Mouse (Mus musculus): Measurements from ENCODE around the gene Pip4k2a. TPM values are rescaled to one million over a fixed set of nuclear protein-coding genes. Genes with fewer than 3 reads are reported as not detected.

Pip4k2a gene
- polyA plus RNA-seq, 1 experiment from 2014 or later: 9.9 TPM

GRCm38 (mm10) chr2:18999395-18999794, 1.5 kb upstream of the Pip4k2a start:
- Histone ChIP-seq H3K4me2 (no peak overlapping the region), H3K27ac (replicated peaks) (no peak overlapping the region)
- 90% methylated on average over 2 of the region's 2 CpGs for WGBS

GRCm38 (mm10) chr2:18997387-18997971, 447 bp downstream of the Pip4k2a start:
- Histone ChIP-seq H3K27me3 (replicated peaks) (no peaks in the 10 kb centered on the region), H3K9me3 (replicated peaks) (no peaks in the 10 kb centered on the region), H3K4me1 (peaks cover 14% of the 10 kb centered on the region), H3K4me3 (replicated peaks) (peak overlapping the region; percentile 83), H3K36me3 (no peaks in the 10 kb centered on the region), H3K4me2 (peak overlapping the region; percentile 94), H3K27ac (replicated peaks) (peak overlapping the region; percentile 85), H3K9ac (replicated peaks) (peak overlapping the region; percentile 68)
- ATAC-seq (ENCODE audit: low FRiP score): peak; percentile 79
- WGBS: 0% methylated on average over 46 of the region's 46 CpGs

More at GRCm38 (mm10) chr2:18999395-18999794, 1.5 kb upstream of the Pip4k2a start:
- no peak overlapping the region for H3K9ac ChIP-seq (replicated peaks)
- no peak overlapping the region for H3K4me3 ChIP-seq (replicated peaks)
- H3K4me1 ChIP-seq: peaks cover 14% of the 10 kb centered on the region
- H3K36me3 ChIP-seq: no peaks in the 10 kb centered on the region
- H3K27me3 ChIP-seq (replicated peaks): no peaks in the 10 kb centered on the region
- ATAC-seq (ENCODE audit: low FRiP score): no peak
- no peaks in the 10 kb centered on the region for H3K9me3 ChIP-seq (replicated peaks)

DNA sequence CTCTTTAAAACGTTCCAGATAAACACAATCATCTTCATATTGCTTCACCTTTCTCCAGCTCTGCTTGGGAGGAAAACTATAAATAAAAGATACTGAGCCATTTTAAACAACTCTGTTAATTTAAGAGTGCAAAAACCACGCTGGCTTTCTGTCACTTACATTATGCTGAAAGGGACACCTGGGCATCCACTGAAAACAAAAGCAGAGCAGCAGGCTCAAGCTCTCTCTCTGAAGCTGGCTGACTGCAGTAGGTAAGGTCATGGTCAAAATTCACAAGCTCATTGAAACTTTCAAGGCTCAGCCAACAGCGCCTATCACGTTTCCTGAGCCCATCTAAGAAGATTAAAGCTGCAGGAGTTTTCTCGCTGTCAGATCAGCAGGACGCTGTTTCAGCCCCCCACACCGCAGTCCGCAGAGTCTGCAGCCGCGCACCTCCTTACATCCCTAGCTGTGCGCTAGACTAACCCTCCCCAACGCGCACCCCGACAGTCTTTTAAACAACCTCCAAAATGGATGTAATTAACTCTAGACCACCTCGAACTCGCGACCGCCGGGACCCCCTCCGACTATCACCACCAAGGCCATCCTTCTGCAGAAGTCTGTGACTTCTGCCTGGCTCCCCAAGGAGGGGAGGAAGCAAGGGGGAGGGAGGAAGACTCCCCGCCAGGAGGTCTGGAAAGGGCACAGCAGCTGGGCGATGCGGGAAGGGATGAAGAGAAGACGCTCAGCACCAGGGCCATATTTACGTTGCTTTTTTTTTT, 1.3 kb downstream of the Pip4k2a start:
- Histone ChIP-seq H3K27ac (replicated peaks) (peak overlapping the region; percentile 85; the same call in 1 of the 2 replicates), H3K36me3 (no peaks in the 10 kb centered on the region)
- WGBS: under 1% methylated on average over 25 of the region's 25 CpGs

DNA sequence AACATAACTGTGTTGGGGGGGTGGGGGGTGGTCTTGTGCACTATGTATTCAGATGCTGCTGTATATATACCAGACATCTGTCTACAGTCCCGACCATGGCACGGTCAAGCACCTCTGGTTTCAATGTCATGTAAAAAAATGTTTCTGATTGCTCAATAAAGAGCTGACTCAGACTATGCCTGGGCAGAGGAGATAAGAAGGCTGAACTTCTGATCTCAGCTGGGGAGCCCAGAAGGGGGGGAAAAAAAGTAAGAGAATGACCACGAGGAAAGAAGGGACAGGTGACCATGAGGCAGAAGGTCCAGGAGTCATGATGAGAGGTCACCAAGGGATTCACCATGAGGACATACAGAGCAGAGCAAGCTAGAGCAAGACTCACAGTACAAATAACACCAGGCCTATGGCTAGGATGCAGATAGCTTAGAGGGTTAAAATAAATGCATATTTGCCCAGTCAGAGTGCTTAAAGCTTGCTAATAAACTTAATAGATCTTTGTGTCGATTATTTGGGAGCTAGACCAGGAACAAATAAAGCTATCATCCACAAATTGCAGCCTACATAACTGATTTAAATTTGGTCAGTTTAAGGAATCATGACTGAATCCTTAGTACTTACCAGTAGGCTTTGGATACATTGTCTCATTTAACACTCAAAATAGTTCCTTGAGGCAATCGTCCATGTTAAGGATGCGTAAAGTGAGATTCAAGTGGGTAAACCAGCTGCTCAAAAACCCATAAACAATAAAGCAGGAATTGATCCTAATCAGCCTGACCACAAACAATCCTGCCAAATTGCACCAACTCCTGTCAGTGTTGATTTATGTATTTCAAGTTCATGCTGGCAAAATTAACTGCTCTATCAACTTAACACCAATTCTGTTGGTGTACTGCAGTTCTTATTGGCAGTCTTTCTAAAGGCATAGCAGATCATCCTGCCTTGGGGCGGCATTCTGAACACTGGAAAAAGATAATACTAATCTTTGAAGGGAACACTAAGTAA, 5.1 kb downstream of the Pip4k2a start:
- ATAC-seq (ENCODE audit: low FRiP score): no peak
- Histone ChIP-seq H3K9ac (replicated peaks) (no peak overlapping the region), H3K4me3 (replicated peaks) (no peak overlapping the region), H3K27me3 (replicated peaks) (no peaks in the 10 kb centered on the region), H3K4me2 (no peak overlapping the region), H3K27ac (replicated peaks) (no peak overlapping the region), H3K4me1 (peaks cover 14% of the 10 kb centered on the region), H3K9me3 (replicated peaks) (no peaks in the 10 kb centered on the region), H3K36me3 (no peaks in the 10 kb centered on the region)
- 66% methylated on average over 7 of the region's 7 CpGs for WGBS

More for the DNA sequence above, 1.3 kb downstream of the Pip4k2a start:
- Histone ChIP-seq H3K9me3 (replicated peaks) (no peaks in the 10 kb centered on the region), H3K4me2 (peak overlapping the region; percentile 94), H3K4me1 (peaks cover 14% of the 10 kb centered on the region), H3K9ac (replicated peaks) (peak overlapping the region; percentile 68), H3K27me3 (replicated peaks) (no peaks in the 10 kb centered on the region), H3K4me3 (replicated peaks) (peak overlapping the region; percentile 83)
- no peak for ATAC-seq (ENCODE audit: low FRiP score)

GRCm38 (mm10) chr2:18988885-18989284, 9.0 kb downstream of the Pip4k2a start:
- Histone ChIP-seq H3K27ac (replicated peaks) (no peak overlapping the region), H3K4me3 (replicated peaks) (no peak overlapping the region), H3K4me1 (no peaks in the 10 kb centered on the region), H3K27me3 (replicated peaks) (no peaks in the 10 kb centered on the region), H3K9ac (replicated peaks) (no peak overlapping the region), H3K9me3 (replicated peaks) (no peaks in the 10 kb centered on the region), H3K36me3 (no peaks in the 10 kb centered on the region), H3K4me2 (no peak overlapping the region)
- WGBS: 95% methylated on average over 3 of the region's 3 CpGs
- no peak for ATAC-seq (ENCODE audit: low FRiP score)

- WGBS: 77% methylated on average over 3 of the region's 3 CpGs
- Histone ChIP-seq H3K27me3 (replicated peaks) (no peaks in the 10 kb centered on the region), H3K9me3 (replicated peaks) (no peaks in the 10 kb centered on the region), H3K4me3 (replicated peaks) (no peak overlapping the region), H3K4me2 (no peak overlapping the region), H3K9ac (replicated peaks) (no peak overlapping the region), H3K36me3 (no peaks in the 10 kb centered on the region), H3K27ac (replicated peaks) (no peak overlapping the region), H3K4me1 (no peaks in the 10 kb centered on the region)
- ATAC-seq (ENCODE audit: low FRiP score): no peak
These were observed 12.4 kb downstream of the Pip4k2a start for GRCm38 (mm10) chr2:18985506-18985905.

DNA sequence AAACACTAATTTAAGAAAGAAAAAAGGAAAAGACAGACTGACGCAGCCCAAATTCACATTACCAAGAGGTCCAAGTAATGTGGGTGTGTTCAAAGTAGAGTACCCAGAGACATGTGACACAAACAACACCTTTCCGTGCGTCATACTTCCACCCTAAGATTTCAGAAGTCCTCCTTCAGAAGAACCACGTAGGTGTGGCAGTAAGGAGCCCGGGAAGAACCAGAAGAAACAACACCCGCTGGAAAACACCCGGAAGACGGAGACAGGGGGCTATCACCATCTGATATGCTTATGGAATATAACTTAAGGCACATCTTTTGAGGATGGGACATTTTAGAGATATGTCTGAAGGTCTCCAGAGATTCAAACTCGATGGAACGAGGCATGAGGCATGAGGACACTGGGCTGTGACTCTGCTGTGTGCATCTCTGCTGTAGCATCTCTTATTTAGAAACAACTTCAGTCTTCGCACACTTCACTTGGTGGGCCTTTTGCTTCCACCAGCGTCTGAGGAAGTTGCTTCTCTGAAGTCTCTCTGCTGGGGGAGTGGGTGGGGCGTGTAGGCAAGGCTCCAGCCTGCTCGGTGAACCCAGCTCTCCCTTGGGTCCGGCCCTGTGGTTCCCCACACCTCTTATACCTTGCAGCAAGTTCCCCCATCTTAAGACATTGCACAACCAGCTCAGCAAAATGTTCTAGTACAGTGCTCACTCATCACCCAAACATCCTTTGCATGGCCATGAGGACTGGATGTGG, 13.7 kb downstream of the Pip4k2a start:
- no peak overlapping the region for H3K4me3 ChIP-seq (replicated peaks)
- H3K27me3 ChIP-seq (replicated peaks): no peaks in the 10 kb centered on the region
- no peaks in the 10 kb centered on the region for H3K9me3 ChIP-seq (replicated peaks)
- ATAC-seq (ENCODE audit: low FRiP score): no peak
- peaks cover 5% of the 10 kb centered on the region for H3K4me1 ChIP-seq
- 96% methylated on average over 15 of the region's 15 CpGs for WGBS
- no peaks in the 10 kb centered on the region for H3K36me3 ChIP-seq
- no peak overlapping the region for H3K9ac ChIP-seq (replicated peaks)
- H3K27ac ChIP-seq (replicated peaks): no peak overlapping the region
- H3K4me2 ChIP-seq: no peak overlapping the region

- ATAC-seq (ENCODE audit: low FRiP score): no peak
- H3K4me2 ChIP-seq: no peak overlapping the region
- no peaks in the 10 kb centered on the region for H3K36me3 ChIP-seq
- peaks cover 7% of the 10 kb centered on the region for H3K4me1 ChIP-seq
- no peaks in the 10 kb centered on the region for H3K9me3 ChIP-seq (replicated peaks)
- H3K27me3 ChIP-seq (replicated peaks): no peaks in the 10 kb centered on the region
- H3K27ac ChIP-seq (replicated peaks): no peak overlapping the region
- no peak overlapping the region for H3K4me3 ChIP-seq (replicated peaks)
- no peak overlapping the region for H3K9ac ChIP-seq (replicated peaks)
These were observed 14.4 kb downstream of the Pip4k2a start for GRCm38 (mm10) chr2:18983546-18983945.

GRCm38 (mm10) chr2:18982581-18982980, 15.3 kb downstream of the Pip4k2a start:
- Histone ChIP-seq H3K27ac (replicated peaks) (no peak overlapping the region), H3K4me2 (no peak overlapping the region), H3K36me3 (no peaks in the 10 kb centered on the region), H3K9ac (replicated peaks) (no peak overlapping the region), H3K4me1 (peaks cover 7% of the 10 kb centered on the region), H3K27me3 (replicated peaks) (no peaks in the 10 kb centered on the region), H3K4me3 (replicated peaks) (no peak overlapping the region), H3K9me3 (replicated peaks) (no peaks in the 10 kb centered on the region)
- ATAC-seq (ENCODE audit: low FRiP score): no peak
- 84% methylated on average over 6 of the region's 6 CpGs for WGBS

DNA sequence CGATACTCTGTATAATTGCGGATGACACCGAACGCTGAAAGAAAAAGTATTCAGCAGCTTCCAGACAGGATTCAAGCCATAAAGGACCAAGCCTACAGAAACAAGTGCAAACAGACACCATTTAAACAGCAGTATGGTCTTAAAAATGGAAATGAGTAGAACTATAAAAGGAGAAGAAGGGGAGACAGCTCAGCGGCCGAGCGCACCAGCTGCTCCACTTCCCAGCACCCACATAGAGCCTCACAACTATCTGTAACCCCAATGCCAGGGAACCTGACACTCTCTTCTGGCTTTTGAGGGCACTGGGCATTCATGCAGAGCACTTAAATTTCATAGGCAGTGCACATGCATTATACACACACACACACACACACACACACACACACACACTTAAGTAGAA, 18.3 kb downstream of the Pip4k2a start:
- Histone ChIP-seq H3K4me1 (peaks cover 7% of the 10 kb centered on the region), H3K9ac (replicated peaks) (no peak overlapping the region), H3K9me3 (replicated peaks) (no peaks in the 10 kb centered on the region), H3K27me3 (replicated peaks) (no peaks in the 10 kb centered on the region), H3K36me3 (no peaks in the 10 kb centered on the region), H3K27ac (replicated peaks) (no peak overlapping the region), H3K4me2 (peak overlapping the region; percentile 7), H3K4me3 (replicated peaks) (no peak overlapping the region)
- WGBS: 37% methylated on average over 7 of the region's 7 CpGs
- ATAC-seq (ENCODE audit: low FRiP score): no peak

GRCm38 (mm10) chr2:18979046-18979445, 18.9 kb downstream of the Pip4k2a start:
- Histone ChIP-seq H3K27ac (replicated peaks) (no peak overlapping the region), H3K27me3 (replicated peaks) (no peaks in the 10 kb centered on the region), H3K4me1 (peaks cover 7% of the 10 kb centered on the region), H3K36me3 (no peaks in the 10 kb centered on the region), H3K9ac (replicated peaks) (no peak overlapping the region), H3K4me3 (replicated peaks) (no peak overlapping the region), H3K4me2 (peak overlapping the region; percentile 7), H3K9me3 (replicated peaks) (no peaks in the 10 kb centered on the region)
- no peak for ATAC-seq (ENCODE audit: low FRiP score)
- 81% methylated on average over 4 of the region's 4 CpGs for WGBS
